Mouse (Mus musculus): ENCODE results near the gene Relch.

DNA sequence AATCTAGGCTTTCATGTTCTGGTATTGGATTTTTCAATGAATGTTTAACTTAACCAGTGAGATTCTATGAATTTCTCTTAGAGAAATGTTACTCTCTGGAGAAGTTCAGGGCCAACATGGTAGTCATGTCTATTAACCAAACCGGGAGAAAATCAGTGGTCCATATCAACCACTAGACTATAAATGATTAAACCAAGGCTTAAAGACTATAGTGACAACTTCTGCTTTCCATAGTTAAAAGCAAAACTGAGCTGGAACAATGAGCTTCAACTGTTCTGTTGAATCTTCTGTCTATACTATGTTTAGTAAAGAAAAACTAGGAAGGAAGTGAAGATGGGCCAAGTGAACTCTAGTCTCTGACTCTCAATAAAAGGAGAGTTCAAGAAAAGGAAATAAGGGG is 82.8 kb downstream of the Relch start:
- TF ChIP-seq CHD2 (IDR thresholded peaks at IDR 0.05; ENCODE audit: low read length) (no peak), HCFC1 (IDR thresholded peaks at IDR 0.05; ENCODE audit: low read depth, low read length) (no peak)
